Comparison of ENCODE assay signal across 9 mouse cellular contexts in genomic region chr17:34670235-34670634, GRCm38 (mm10). TPM values are rescaled to one million over a fixed set of nuclear protein-coding genes. Genes with fewer than 3 reads are reported as not detected.
DNase-seq lines count a peak whose midpoint lies in the region; ATAC-seq and TF ChIP-seq lines count a peak whose summit lies in the region.
"Had no signal": no experiment of that assay in that cellular context is flagged by ENCODE, and none has a peak within 500 bp of the region (broad histone marks: within the 10 kb centered on the region; RNA-seq: fewer than 3 reads in every experiment).

Gene Tnxb (plus strand): TSS chr17:34670535.

- peaks cover 80% of the 10 kb centered on the region for H3K27me3 ChIP-seq in forebrain, embryonic 12.5 days
- peaks cover 50% of the 10 kb centered on the region for H3K27me3 ChIP-seq in midbrain, embryonic 16.5 days (ENCODE audit: control insufficient read depth, insufficient read depth, low read depth, low read length)

- WGBS in forebrain, embryonic 12.5 days, result 59% methylated on average over 7 of the region's 7 CpGs
- WGBS in midbrain, embryonic 16.5 days, result 72% methylated on average over 7 of the region's 7 CpGs

- H3K4me1 ChIP-seq in forebrain, embryonic 12.5 days, result peaks cover 13% of the 10 kb centered on the region
- H3K4me1 ChIP-seq in midbrain, embryonic 16.5 days (ENCODE audit: control insufficient read depth, insufficient read depth, low read length), result peaks cover 9% of the 10 kb centered on the region; the same call in 1 of the 2 replicates

- no peaks in the 10 kb centered on the region for H3K36me3 ChIP-seq in forebrain, embryonic 12.5 days (replicated peaks)
- no peaks in the 10 kb centered on the region for H3K36me3 ChIP-seq in midbrain, embryonic 16.5 days (ENCODE audit: control insufficient read depth, insufficient read depth, low read length)

- peak within 1 kb of the TSS; percentile 63 for H3K4me2 ChIP-seq in forebrain, embryonic 12.5 days
- peak within 1 kb of the TSS; percentile 69 for H3K4me2 ChIP-seq in midbrain, embryonic 16.5 days (ENCODE audit: low read length)

- H3K4me3 ChIP-seq in layer of hippocampus, adult 2 months, result peak within 1 kb of the TSS; percentile 39
- H3K4me3 ChIP-seq in forebrain, embryonic 12.5 days (replicated peaks), result peak within 1 kb of the TSS; percentile 39
- H3K4me3 ChIP-seq in midbrain, embryonic 16.5 days (ENCODE audit: low read depth, low read length), result peak within 1 kb of the TSS; percentile 43

- no peak within 1 kb of the TSS for H3K27ac ChIP-seq in layer of hippocampus, adult 2 months
- no peak within 1 kb of the TSS for H3K27ac ChIP-seq in forebrain, embryonic 12.5 days
- no peak within 1 kb of the TSS for H3K27ac ChIP-seq in midbrain, embryonic 16.5 days (ENCODE audit: low read length)

- TF ChIP-seq CTCF in layer of hippocampus, adult 2 months (conservative IDR thresholded peaks at IDR 0.05), result no peak

- no peak for ATAC-seq in forebrain, embryonic 12.5 days (ENCODE audit: low FRiP score)
- no peak for ATAC-seq in midbrain, embryonic 16.5 days

- H3K9me3 ChIP-seq in forebrain, embryonic 12.5 days, result 0 out of 2 replicates have a peak, but pooled peaks cover 2% of the 10 kb centered on the region
- H3K9me3 ChIP-seq in midbrain, embryonic 16.5 days (replicated peaks; ENCODE audit: control insufficient read depth, low read length, poor library complexity, severe bottlenecking), result no peaks in the 10 kb centered on the region

- H3K9ac ChIP-seq in forebrain, embryonic 12.5 days, result no peak within 1 kb of the TSS
- peak within 1 kb of the TSS; percentile 54 for H3K9ac ChIP-seq in midbrain, embryonic 16.5 days (ENCODE audit: low read depth, low read length)

- no peak for DNase-seq in layer of hippocampus, adult 2 months (ENCODE audit: low spot score in 2 of 2)
- DNase-seq in layer of hippocampus, adult 9-11 months, result no peak
- no peak for DNase-seq in heart, postnatal 4 days
- no peak for DNase-seq in left cerebral cortex, adult 18-20 months (ENCODE audit: low spot score in 2 of 2)
- DNase-seq in kidney, adult 18-20 months, result no peak
- no peak for DNase-seq in urinary bladder, postnatal 14 days (ENCODE audit: low spot score)

RNA-seq across cellular contexts. Expression of gene Tnxb, which starts in this region (rescaled TPM):
- total RNA-seq in layer of hippocampus, adult 2 months (2021), result 10 to 100 TPM; 10.9 to 11.0 TPM
- polyA plus RNA-seq in forebrain, embryonic 12.5 days (2016; fragmentation: Nextera tagmentation; extraction: Ambion mirVana), result 0.03 and 0.04 TPM in 2 replicates
- total RNA-seq in heart, postnatal 4 days (2021), result 10 to 100 TPM; 47.1 to 54.2 TPM
- polyA plus RNA-seq in midbrain, embryonic 16.5 days (2015; fragmentation: Nextera tagmentation; extraction: Ambion mirVana), result 0.14 and 0.15 TPM in 2 replicates
- 1 to 10 TPM; 1.6 to 1.9 TPM for total RNA-seq in left cerebral cortex, adult 18-20 months (2021)
- total RNA-seq: CH12.LX had no signal

Comparison
In these comparisons a context has a peak if more than half of its experiments do, and no peak if none do; other contexts are left out.
1. RNA of gene Tnxb (total RNA-seq): 47.1 to 54.2 TPM in heart, postnatal 4 days and 10.9 to 11.0 TPM in layer of hippocampus, adult 2 months; 1.6 to 1.9 TPM in left cerebral cortex, adult 18-20 months; every median in the first group is over 4 times any median in the second.
2. RNA of gene Tnxb (total RNA-seq): 47.1 to 54.2 TPM in heart, postnatal 4 days; 10.9 to 11.0 TPM in layer of hippocampus, adult 2 months; every median in the first group is over 4 times any median in the second.
3. Peak in every context shown above with its lines, with median percentiles within 50 percentile points of each other: H3K4me3 ChIP-seq.